Comparison of ENCODE assay signal across 31 mouse cellular contexts in the genomic region with DNA sequence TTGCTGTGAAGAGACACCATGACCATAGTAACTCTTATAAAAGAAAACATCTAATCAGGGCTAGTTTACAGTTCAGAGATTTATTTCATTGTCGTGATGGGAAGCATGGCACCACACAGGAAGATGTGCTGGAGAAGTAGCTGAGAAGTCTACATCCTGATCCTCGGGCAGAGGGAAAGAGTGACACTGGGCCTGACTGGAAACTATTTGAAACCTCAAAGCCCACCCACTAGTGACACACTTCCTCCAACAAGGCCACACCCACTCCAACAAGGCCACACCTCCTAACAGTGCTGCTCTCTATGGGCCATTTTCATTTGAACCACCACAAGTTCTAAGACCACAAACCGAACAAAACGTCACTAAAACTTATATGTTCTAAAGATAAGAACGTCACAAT. TPM values are rescaled to one million over a fixed set of nuclear protein-coding genes. Genes with fewer than 3 reads are reported as not detected.
DNase-seq lines count a peak whose midpoint lies in the region; ATAC-seq lines count a peak whose summit lies in the region.
"Had no signal": no experiment of that assay in that cellular context is flagged by ENCODE, and none has a peak within 500 bp of the region (broad histone marks: within the 10 kb centered on the region; RNA-seq: fewer than 3 reads in every experiment).

No protein-coding gene starts in this region.

- H3K36me3 ChIP-seq in splenic B cell, adult 2 months (ENCODE audit: control insufficient read depth, insufficient read depth, low read length, poor library complexity, severe bottlenecking) = no peaks in the 10 kb centered on the region
- H3K36me3 ChIP-seq: embryonic facial prominence, embryonic 13.5 days; forebrain, embryonic 10.5 days; forebrain, embryonic 15.5 days; hindbrain, embryonic 12.5 days; limb, embryonic 10.5 days; limb, embryonic 15.5 days; liver, embryonic 13.5 days; midbrain, embryonic 12.5 days; neural tube, embryonic 13.5 days had no signal

- peak; percentile 27 for DNase-seq in CD4-positive, CD25-positive, alpha-beta regulatory T cell, adult 2 months (ENCODE audit: low read depth, low spot score)
- DNase-seq in ES-CJ7 (ENCODE audit: low read depth, low spot score) = peak; percentile 39
- peak; percentile 33 for DNase-seq in splenic B cell, adult 2 months (ENCODE audit: low read depth, low spot score)
- no peak for DNase-seq in urinary bladder, adult 2 months (ENCODE audit: low spot score)
- no peak for DNase-seq in embryo, embryonic 10.5 days (ENCODE audit: low spot score)
- no peak for DNase-seq in adrenal gland, adult 8-10 months
- DNase-seq: adrenal gland, postnatal 25 days; cerebellum, adult 2 months; cerebellum, postnatal 25 days; kidney, adult 8-10 months; kidney, postnatal 10 days; layer of hippocampus, postnatal 36 days; liver, embryonic 13.5 days; lung, adult 18-20 months; right cerebral cortex, postnatal 4 days had no signal

- peak; percentile 33 to 65; a peak in 3 of 4 replicates for ATAC-seq in hematopoietic stem cell, adult 5-6 weeks (replicated peaks in 1 of 2; ENCODE audit: insufficient read depth in 1 of 2, low FRiP score in 2 of 2, low TSS enrichment in 1 of 2, low read depth in 1 of 2, poor library complexity in 2 of 2, severe bottlenecking in 2 of 2)
- ATAC-seq: forebrain, embryonic 15.5 days; hindbrain, postnatal 0 days; intestine, embryonic 16.5 days; lung, postnatal 0 days had no signal

- no peaks in the 10 kb centered on the region for H3K27me3 ChIP-seq in splenic B cell, adult 2 months (ENCODE audit: control insufficient read depth, insufficient read depth, low read length, poor library complexity, severe bottlenecking)
- H3K27me3 ChIP-seq: embryonic facial prominence, embryonic 13.5 days; forebrain, embryonic 15.5 days; hindbrain, embryonic 12.5 days; limb, embryonic 15.5 days; liver, embryonic 13.5 days; midbrain, embryonic 12.5 days; neural tube, embryonic 13.5 days had no signal

RNA-seq across cellular contexts. Expression of a gene that starts 12.4 kb away (rescaled TPM):
- total RNA-seq in hematopoietic stem cell, adult 5-6 weeks (2017) = 1.1 and 1.7 TPM in 2 replicates
- 0.22 and 0.25 TPM in 2 replicates for polyA plus RNA-seq in urinary bladder, adult 2 months (2012; rRNA removed)
- total RNA-seq in adrenal gland, adult 8-10 months (2022) = not detected
- total RNA-seq: adrenal gland, postnatal 25 days; gastrocnemius, postnatal 4 days; heart, adult 8-10 months; heart, postnatal 25 days had no signal
- polyA plus RNA-seq: large intestine, adult 2 months had no signal

RNA-seq across cellular contexts. Expression of a gene that starts 12.5 kb away (rescaled TPM):
- 12.4 and 21.1 TPM in 2 replicates for total RNA-seq in hematopoietic stem cell, adult 5-6 weeks (2017)
- 7.5 and 9.8 TPM in 2 replicates for polyA plus RNA-seq in urinary bladder, adult 2 months (2012; rRNA removed)
- total RNA-seq in adrenal gland, adult 8-10 months (2022) = 10 to 100 TPM; 11.3 to 13.7 (median 12.7) TPM

Comparison
In these comparisons a context has a peak if more than half of its experiments do, and no peak if none do; other contexts are left out.
1. DNase-seq: peak in CD4-positive, CD25-positive, alpha-beta regulatory T cell, adult 2 months (single experiment), ES-CJ7 (single experiment) and splenic B cell, adult 2 months (single experiment); none in urinary bladder, adult 2 months (single experiment), embryo, embryonic 10.5 days (single experiment) and adrenal gland, adult 8-10 months (single experiment).